Mouse (Mus musculus): Measurements from ENCODE around the gene Il5ra.

GRCm38 (mm10) chr6:106738229-106738628, 10.6 kb downstream of the Il5ra start:
- no peak for TF ChIP-seq POLR2AphosphoS2 (IDR thresholded peaks at IDR 0.05; ENCODE audit: low read length)
- no peak for TF ChIP-seq CTCF (IDR thresholded peaks at IDR 0.05 in 2 of 3, conservative IDR thresholded peaks at IDR 0.05 in 1 of 3; ENCODE audit: control insufficient read depth in 1 of 3, insufficient read depth in 1 of 3, low read depth in 2 of 3, low read length in 3 of 3, poor library complexity in 1 of 3, severe bottlenecking in 1 of 3)
- TF ChIP-seq POLR2AphosphoS5 (IDR thresholded peaks at IDR 0.05; ENCODE audit: borderline replicate concordance, low read depth, low read length): no peak
